Mouse (Mus musculus): ENCODE data around the gene Ppme1. TPM values are rescaled to one million over a fixed set of nuclear protein-coding genes. Genes with fewer than 3 reads are reported as not detected.

Ppme1 gene
- 10 to 100 TPM; 30.5 to 36.5 TPM for polyA plus RNA-seq (2017; shearing (Covaris generic))

GRCm38 (mm10) chr7:100371495-100372451 lies at the start of gene Ppme1, which contains the start of gene C2cd3:
Gene Ppme1 (minus strand): TSS chr7:100372307.
Gene C2cd3 (plus strand): TSS chr7:100372233.

GRCm38 (mm10) chr7:100285383-100285782 lies 86.7 kb downstream of the Ppme1 start, which contains the start of gene P4ha3:
Gene P4ha3 (plus strand): TSS chr7:100285520.

Other genes with a start within 250 kb of the Ppme1 start
- gene Lipt2, start 213.0 kb downstream of the Ppme1 start, polyA plus RNA-seq (2017; shearing (Covaris generic)) = 1 to 10 TPM; 1.9 to 2.2 TPM
- under 1 TPM in 1 of 2 experiments, not detected in 1; 0.53 TPM for gene Kcne3, start 195.8 kb downstream of the Ppme1 start, polyA plus RNA-seq (2017; shearing (Covaris generic))
- 1 to 10 TPM; 4.7 to 6.5 TPM for gene Pgm2l1, start 144.9 kb downstream of the Ppme1 start, polyA plus RNA-seq (2017; shearing (Covaris generic))
- 1 to 10 TPM in 1 of 2 experiments, under 1 TPM in 1; 0.30 to 1.4 TPM for gene P4ha3, start 86.8 kb downstream of the Ppme1 start, polyA plus RNA-seq (2017; shearing (Covaris generic))
- 10 to 100 TPM; 36.7 to 42.0 TPM for gene C2cd3, start 74 bp downstream of the Ppme1 start, polyA plus RNA-seq (2017; shearing (Covaris generic))
- gene Ucp3, start 100.7 kb upstream of the Ppme1 start, polyA plus RNA-seq (2017; shearing (Covaris generic)) = 1 to 10 TPM in 1 of 2 experiments, under 1 TPM in 1; 0.72 to 1.4 TPM
- 1,000 to 10,000 TPM; 1,621 to 1,780 TPM for gene Ucp2, start 121.0 kb upstream of the Ppme1 start, polyA plus RNA-seq (2017; shearing (Covaris generic))
- gene Dnajb13, start 142.7 kb upstream of the Ppme1 start, polyA plus RNA-seq (2017; shearing (Covaris generic)) = 10 to 100 TPM in 1 of 2 experiments, 1 to 10 TPM in 1; 9.6 to 10.4 TPM
- gene Coa4, start 164.8 kb upstream of the Ppme1 start, polyA plus RNA-seq (2017; shearing (Covaris generic)) = 10 to 100 TPM; 14.5 to 16.4 TPM
- 10 to 100 TPM; 46.8 to 66.2 TPM for gene Rab6a, start 235.1 kb upstream of the Ppme1 start, polyA plus RNA-seq (2017; shearing (Covaris generic))
- gene Mrpl48, start 236.0 kb upstream of the Ppme1 start, polyA plus RNA-seq (2017; shearing (Covaris generic)) = 10 to 100 TPM; 42.7 to 56.6 TPM